Mouse (Mus musculus): ENCODE data around the gene Gli1. TPM values are rescaled to one million over a fixed set of nuclear protein-coding genes. Genes with fewer than 3 reads are reported as not detected.

Gene Gli1
- polyA plus RNA-seq, 1 experiment from 2014 or later = 0.87 TPM

GRCm38 (mm10) chr10:127287936-127288293, 53.9 kb downstream of the Gli1 start:
- peaks cover 44% of the 10 kb centered on the region for H3K4me1 ChIP-seq (ENCODE audit: control insufficient read depth, insufficient read depth, low read length)
- peak overlapping the region; percentile 96 for H3K27ac ChIP-seq (ENCODE audit: low read depth, low read length)
- no peak for ATAC-seq (ENCODE audit: low read depth)
- WGBS = 1% methylated on average over 3 of the region's 3 CpGs
- H3K27me3 ChIP-seq (ENCODE audit: control insufficient read depth, insufficient read depth, low read length) = no peaks in the 10 kb centered on the region
- H3K9ac ChIP-seq (replicated peaks; ENCODE audit: low read depth, low read length) = peak overlapping the region; percentile 84
- peaks cover 32% of the 10 kb centered on the region for H3K36me3 ChIP-seq (ENCODE audit: control insufficient read depth, insufficient read depth, low read length)
- no peaks in the 10 kb centered on the region for H3K9me3 ChIP-seq (ENCODE audit: control insufficient read depth, low read length)
- H3K4me3 ChIP-seq (ENCODE audit: low read depth, low read length) = peak overlapping the region; percentile 64
- peak overlapping the region; percentile 91 for H3K4me2 ChIP-seq (ENCODE audit: low read depth, low read length)

DNA sequence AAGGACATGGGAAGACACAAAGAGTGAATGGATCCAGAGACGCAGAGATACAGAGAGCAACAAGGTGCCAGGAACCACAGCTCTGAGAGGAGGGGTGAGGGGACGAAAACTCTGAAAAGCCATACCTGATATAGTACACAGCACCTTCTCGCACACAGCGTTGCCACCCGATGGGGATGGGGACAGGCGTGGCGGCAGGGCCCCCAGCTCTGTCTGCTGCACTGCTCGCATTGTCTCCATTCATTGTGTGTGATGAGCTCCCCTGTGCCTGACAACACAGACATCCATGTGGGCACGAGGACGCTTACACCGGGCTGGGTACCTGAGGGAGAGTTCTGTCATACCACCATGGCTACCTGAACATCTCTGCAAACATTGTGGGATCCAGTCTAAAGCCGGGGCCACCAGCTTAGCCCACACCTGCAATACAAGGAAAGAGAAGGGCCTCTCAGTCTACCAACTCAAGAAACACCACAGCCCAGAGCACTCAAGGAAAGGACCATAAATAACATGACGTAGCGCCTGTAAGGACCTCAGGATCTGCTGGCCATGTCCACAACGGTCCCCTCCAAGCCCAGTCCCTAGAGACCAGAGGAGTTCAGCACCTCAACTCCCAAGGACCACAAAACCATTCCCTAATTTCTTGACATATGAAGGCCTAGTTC, 54.4 kb downstream of the Gli1 start:
- Histone ChIP-seq H3K27ac (ENCODE audit: low read depth, low read length) (peak overlapping the region; percentile 96), H3K4me1 (ENCODE audit: control insufficient read depth, insufficient read depth, low read length) (peaks cover 44% of the 10 kb centered on the region), H3K4me3 (ENCODE audit: low read depth, low read length) (peak overlapping the region; percentile 64), H3K36me3 (ENCODE audit: control insufficient read depth, insufficient read depth, low read length) (peaks cover 37% of the 10 kb centered on the region), H3K4me2 (ENCODE audit: low read depth, low read length) (peak overlapping the region; percentile 91), H3K9ac (replicated peaks; ENCODE audit: low read depth, low read length) (peak overlapping the region; percentile 84), H3K9me3 (ENCODE audit: control insufficient read depth, low read length) (no peaks in the 10 kb centered on the region), H3K27me3 (ENCODE audit: control insufficient read depth, insufficient read depth, low read length) (no peaks in the 10 kb centered on the region)
- 63% methylated on average over 15 of the region's 15 CpGs for WGBS
- no peak for ATAC-seq (ENCODE audit: low read depth)

DNA sequence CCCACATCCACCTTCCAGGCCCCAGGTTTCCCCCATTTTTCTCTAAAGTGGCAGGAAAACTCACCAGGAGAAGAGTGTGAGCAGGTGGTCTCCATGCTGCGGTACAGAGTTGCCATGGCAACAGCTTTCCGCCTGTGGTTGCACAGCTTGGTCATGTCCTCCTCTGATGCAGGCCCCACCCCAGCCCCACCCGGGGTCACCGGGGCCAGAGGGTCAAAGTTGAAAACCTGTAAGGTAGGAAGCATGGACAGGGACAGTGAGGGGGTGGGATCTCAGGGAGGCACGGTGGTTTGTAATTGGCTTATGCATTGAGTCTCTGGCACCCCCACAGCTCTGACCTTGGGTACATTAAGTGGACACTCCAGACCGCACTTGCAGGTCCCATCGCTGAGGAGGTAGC, 55.0 kb downstream of the Gli1 start:
- 46% methylated on average over 7 of the region's 7 CpGs for WGBS
- H3K9me3 ChIP-seq (ENCODE audit: control insufficient read depth, low read length) = no peaks in the 10 kb centered on the region
- no peak overlapping the region; the same call in 1 of the 2 replicates for H3K9ac ChIP-seq (replicated peaks; ENCODE audit: low read depth, low read length)
- H3K4me3 ChIP-seq (ENCODE audit: low read depth, low read length) = no peak overlapping the region; the same call in 1 of the 2 replicates
- no peak overlapping the region for H3K27ac ChIP-seq (ENCODE audit: low read depth, low read length)
- no peak for ATAC-seq (ENCODE audit: low read depth)
- peaks cover 38% of the 10 kb centered on the region for H3K4me1 ChIP-seq (ENCODE audit: control insufficient read depth, insufficient read depth, low read length)
- peak overlapping the region; percentile 91 for H3K4me2 ChIP-seq (ENCODE audit: low read depth, low read length)
- no peaks in the 10 kb centered on the region for H3K27me3 ChIP-seq (ENCODE audit: control insufficient read depth, insufficient read depth, low read length)
- H3K36me3 ChIP-seq (ENCODE audit: control insufficient read depth, insufficient read depth, low read length) = peaks cover 44% of the 10 kb centered on the region

DNA sequence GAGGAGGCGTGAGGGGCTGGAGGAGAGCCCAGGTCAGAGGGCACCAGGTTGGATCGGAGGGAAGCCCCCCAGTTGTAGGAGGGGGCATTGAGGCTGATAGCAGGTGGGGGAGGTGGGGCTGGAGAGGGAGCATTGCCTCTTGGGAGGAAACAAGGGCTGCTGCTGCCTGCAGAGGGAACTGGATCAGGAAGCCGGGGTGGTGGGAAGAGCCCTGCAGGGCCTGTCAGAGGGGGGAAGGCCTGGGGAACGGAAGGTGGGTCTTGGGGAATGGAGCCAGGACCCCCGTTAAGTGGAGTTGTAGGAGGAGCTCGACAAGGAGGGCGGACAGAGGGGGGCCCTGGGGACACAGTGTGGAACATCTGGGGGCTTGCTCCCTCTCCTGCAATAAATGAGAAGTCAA, 55.6 kb downstream of the Gli1 start:
- Histone ChIP-seq H3K4me3 (ENCODE audit: low read depth, low read length) (no peak overlapping the region), H3K4me1 (ENCODE audit: control insufficient read depth, insufficient read depth, low read length) (peaks cover 33% of the 10 kb centered on the region), H3K36me3 (ENCODE audit: control insufficient read depth, insufficient read depth, low read length) (peaks cover 48% of the 10 kb centered on the region), H3K27ac (ENCODE audit: low read depth, low read length) (no peak overlapping the region), H3K4me2 (ENCODE audit: low read depth, low read length) (no peak overlapping the region), H3K9me3 (ENCODE audit: control insufficient read depth, low read length) (no peaks in the 10 kb centered on the region), H3K9ac (replicated peaks; ENCODE audit: low read depth, low read length) (no peak overlapping the region; the same call in 1 of the 2 replicates), H3K27me3 (ENCODE audit: control insufficient read depth, insufficient read depth, low read length) (no peaks in the 10 kb centered on the region)
- 64% methylated on average over 7 of the region's 7 CpGs for WGBS
- no peak for ATAC-seq (ENCODE audit: low read depth)

DNA sequence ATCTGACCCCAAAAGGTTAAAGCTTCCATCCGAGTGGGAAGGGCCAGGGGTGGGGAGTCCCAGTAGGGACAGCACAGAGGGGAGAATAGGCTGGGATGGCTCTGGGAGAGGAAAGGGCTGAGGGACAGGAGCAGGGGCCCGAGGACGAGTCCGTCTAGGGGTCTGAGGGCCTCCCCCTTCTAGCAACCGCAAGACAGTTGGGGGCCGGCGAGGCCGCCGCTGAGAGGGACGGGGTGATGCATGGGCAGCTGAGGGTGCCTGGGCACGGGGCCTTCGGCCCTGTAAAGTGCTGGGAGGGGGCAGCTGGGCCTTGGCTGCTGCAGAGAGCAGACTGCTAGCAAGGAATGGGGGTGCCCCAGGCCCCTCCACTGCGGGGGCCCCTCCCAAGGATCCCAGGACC, 56.1 kb downstream of the Gli1 start:
- H3K9me3 ChIP-seq (ENCODE audit: control insufficient read depth, low read length) = no peaks in the 10 kb centered on the region
- H3K9ac ChIP-seq (replicated peaks; ENCODE audit: low read depth, low read length) = no peak overlapping the region
- 77% methylated on average over 13 of the region's 13 CpGs for WGBS
- H3K27ac ChIP-seq (ENCODE audit: low read depth, low read length) = no peak overlapping the region
- H3K4me3 ChIP-seq (ENCODE audit: low read depth, low read length) = no peak overlapping the region
- H3K4me2 ChIP-seq (ENCODE audit: low read depth, low read length) = no peak overlapping the region
- H3K4me1 ChIP-seq (ENCODE audit: control insufficient read depth, insufficient read depth, low read length) = peaks cover 33% of the 10 kb centered on the region
- no peak for ATAC-seq (ENCODE audit: low read depth)
- H3K36me3 ChIP-seq (ENCODE audit: control insufficient read depth, insufficient read depth, low read length) = peaks cover 52% of the 10 kb centered on the region
- no peaks in the 10 kb centered on the region for H3K27me3 ChIP-seq (ENCODE audit: control insufficient read depth, insufficient read depth, low read length)

- no peaks in the 10 kb centered on the region for H3K9me3 ChIP-seq (ENCODE audit: control insufficient read depth, low read length)
- no peak for ATAC-seq (ENCODE audit: low read depth)
- H3K9ac ChIP-seq (replicated peaks; ENCODE audit: low read depth, low read length) = no peak overlapping the region
- H3K4me2 ChIP-seq (ENCODE audit: low read depth, low read length) = no peak overlapping the region
- H3K36me3 ChIP-seq (ENCODE audit: control insufficient read depth, insufficient read depth, low read length) = peaks cover 53% of the 10 kb centered on the region
- no peak overlapping the region for H3K4me3 ChIP-seq (ENCODE audit: low read depth, low read length)
- H3K4me1 ChIP-seq (ENCODE audit: control insufficient read depth, insufficient read depth, low read length) = peaks cover 33% of the 10 kb centered on the region
- H3K27ac ChIP-seq (ENCODE audit: low read depth, low read length) = no peak overlapping the region
- 75% methylated on average over 11 of the region's 11 CpGs for WGBS
- H3K27me3 ChIP-seq (ENCODE audit: control insufficient read depth, insufficient read depth, low read length) = no peaks in the 10 kb centered on the region
Observed at GRCm38 (mm10) chr10:127284724-127285500, 56.9 kb downstream of the Gli1 start.

DNA sequence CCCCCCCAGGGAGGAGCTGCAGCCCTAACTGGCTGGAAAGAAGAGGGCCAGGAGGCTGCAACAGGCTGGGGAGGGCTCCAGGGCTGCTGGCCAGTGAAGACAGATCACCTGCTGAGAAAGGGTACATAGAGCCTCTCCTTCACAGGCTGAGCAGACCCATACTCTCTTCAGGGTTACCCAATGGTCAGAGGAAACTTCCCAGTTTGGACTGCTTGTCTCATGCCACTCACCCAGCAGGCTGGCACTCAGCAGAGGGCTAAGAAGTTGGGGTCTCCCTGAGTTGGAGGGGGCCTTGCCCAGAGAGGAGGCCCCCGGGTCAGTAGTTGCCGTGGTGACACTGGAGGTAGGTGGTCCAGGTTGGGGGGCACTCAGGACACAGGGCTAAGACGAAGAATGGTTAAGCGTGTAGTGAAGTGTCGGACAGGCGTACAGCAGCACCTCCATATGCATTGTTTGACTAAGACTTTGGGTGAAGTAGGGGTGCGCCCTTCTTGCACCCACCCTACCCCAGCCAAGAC, 57.6 kb downstream of the Gli1 start:
- Histone ChIP-seq H3K27ac (ENCODE audit: low read depth, low read length) (no peak overlapping the region), H3K36me3 (ENCODE audit: control insufficient read depth, insufficient read depth, low read length) (peaks cover 54% of the 10 kb centered on the region)

GRCm38 (mm10) chr10:127282620-127283215, 59.1 kb downstream of the Gli1 start:
- WGBS = 91% methylated on average over 13 of the region's 13 CpGs
- H3K36me3 ChIP-seq (ENCODE audit: control insufficient read depth, insufficient read depth, low read length) = peaks cover 68% of the 10 kb centered on the region

More for the DNA sequence above, 57.6 kb downstream of the Gli1 start:
- 94% methylated on average over 7 of the region's 7 CpGs for WGBS
- H3K4me1 ChIP-seq (ENCODE audit: control insufficient read depth, insufficient read depth, low read length) = peaks cover 30% of the 10 kb centered on the region
- H3K9ac ChIP-seq (replicated peaks; ENCODE audit: low read depth, low read length) = no peak overlapping the region
- no peak for ATAC-seq (ENCODE audit: low read depth)
- no peaks in the 10 kb centered on the region for H3K9me3 ChIP-seq (ENCODE audit: control insufficient read depth, low read length)
- no peaks in the 10 kb centered on the region for H3K27me3 ChIP-seq (ENCODE audit: control insufficient read depth, insufficient read depth, low read length)
- H3K4me3 ChIP-seq (ENCODE audit: low read depth, low read length) = no peak overlapping the region
- H3K4me2 ChIP-seq (ENCODE audit: low read depth, low read length) = no peak overlapping the region

GRCm38 (mm10) chr10:127281316-127281715, 60.5 kb downstream of the Gli1 start:
- WGBS = 87% methylated on average over 8 of the region's 8 CpGs
- Histone ChIP-seq H3K9ac (replicated peaks; ENCODE audit: low read depth, low read length) (no peak overlapping the region), H3K4me1 (ENCODE audit: control insufficient read depth, insufficient read depth, low read length) (peaks cover 12% of the 10 kb centered on the region), H3K27me3 (ENCODE audit: control insufficient read depth, insufficient read depth, low read length) (no peaks in the 10 kb centered on the region), H3K4me3 (ENCODE audit: low read depth, low read length) (no peak overlapping the region), H3K4me2 (ENCODE audit: low read depth, low read length) (no peak overlapping the region), H3K27ac (ENCODE audit: low read depth, low read length) (no peak overlapping the region), H3K36me3 (ENCODE audit: control insufficient read depth, insufficient read depth, low read length) (peaks cover 80% of the 10 kb centered on the region), H3K9me3 (ENCODE audit: control insufficient read depth, low read length) (no peaks in the 10 kb centered on the region)
- no peak for ATAC-seq (ENCODE audit: low read depth)

More at GRCm38 (mm10) chr10:127282620-127283215, 59.1 kb downstream of the Gli1 start:
- H3K27me3 ChIP-seq (ENCODE audit: control insufficient read depth, insufficient read depth, low read length) = no peaks in the 10 kb centered on the region
- H3K4me3 ChIP-seq (ENCODE audit: low read depth, low read length) = no peak overlapping the region
- no peaks in the 10 kb centered on the region for H3K9me3 ChIP-seq (ENCODE audit: control insufficient read depth, low read length)
- no peak overlapping the region for H3K27ac ChIP-seq (ENCODE audit: low read depth, low read length)
- H3K9ac ChIP-seq (replicated peaks; ENCODE audit: low read depth, low read length) = no peak overlapping the region
- H3K4me1 ChIP-seq (ENCODE audit: control insufficient read depth, insufficient read depth, low read length) = peaks cover 26% of the 10 kb centered on the region
- no peak for ATAC-seq (ENCODE audit: low read depth)
- no peak overlapping the region for H3K4me2 ChIP-seq (ENCODE audit: low read depth, low read length)

All from neural tube, embryonic 14.5 days (tissue).